Mouse (Mus musculus): Measurements from ENCODE around the gene Patl1. TPM values are rescaled to one million over a fixed set of nuclear protein-coding genes. Genes with fewer than 3 reads are reported as not detected.
"Not testable (repeated sequence)": the region's sequence is repeated elsewhere in the genome, so short reads cannot be mapped to it uniquely, and the experiment has no call there.

The Patl1 gene
- polyA plus RNA-seq, 1 experiment from 2014 or later: 25.9 TPM

- Histone ChIP-seq H3K9me3 (ENCODE audit: low read depth, low read length) (no peaks in the 10 kb centered on the region), H3K27me3 (ENCODE audit: insufficient read depth, low read length) (no peaks in the 10 kb centered on the region), H3K4me1 (ENCODE audit: insufficient read depth) (no peaks in the 10 kb centered on the region), H3K4me2 (no peak overlapping the region), H3K36me3 (ENCODE audit: insufficient read depth) (peaks cover 96% of the 10 kb centered on the region), H3K27ac (ENCODE audit: low read depth) (no peak overlapping the region), H3K9ac (no peak overlapping the region), H3K4me3 (ENCODE audit: low read depth, low read length) (no peak overlapping the region)
- ATAC-seq (ENCODE audit: insufficient read depth) (no peak), DNase-seq (no peak)
- TF ChIP-seq CTCF (IDR thresholded peaks at IDR 0.05; ENCODE audit: low read depth): no peak
- 87% methylated on average over 5 of the region's 5 CpGs for WGBS
Observed at GRCm38 (mm10) chr19:11977363-11977762, 65.2 kb downstream of the Patl1 start.

- DNase-seq (no peak), ATAC-seq (ENCODE audit: insufficient read depth) (no peak)
- WGBS: 80% methylated on average over 4 of the region's 4 CpGs
- Histone ChIP-seq H3K9me3 (ENCODE audit: low read depth, low read length) (no peaks in the 10 kb centered on the region), H3K4me1 (ENCODE audit: insufficient read depth) (no peaks in the 10 kb centered on the region), H3K4me2 (no peak overlapping the region), H3K9ac (no peak overlapping the region), H3K4me3 (ENCODE audit: low read depth, low read length) (no peak overlapping the region), H3K36me3 (ENCODE audit: insufficient read depth) (peaks cover 92% of the 10 kb centered on the region), H3K27me3 (ENCODE audit: insufficient read depth, low read length) (no peaks in the 10 kb centered on the region), H3K27ac (ENCODE audit: low read depth) (no peak overlapping the region)
- no peak for TF ChIP-seq CTCF (IDR thresholded peaks at IDR 0.05; ENCODE audit: low read depth)
Observed at GRCm38 (mm10) chr19:11980471-11980870, 68.3 kb downstream of the Patl1 start.

GRCm38 (mm10) chr19:11984614-11985013, 72.4 kb downstream of the Patl1 start:
- not testable (repeated sequence) for H3K4me3 ChIP-seq (ENCODE audit: low read depth, low read length); ATAC-seq (ENCODE audit: insufficient read depth); H3K9me3 ChIP-seq (ENCODE audit: low read depth, low read length); H3K4me2 ChIP-seq; H3K9ac ChIP-seq; H3K27me3 ChIP-seq (ENCODE audit: insufficient read depth, low read length); DNase-seq; H3K4me1 ChIP-seq (ENCODE audit: insufficient read depth); H3K27ac ChIP-seq (ENCODE audit: low read depth)
- 78% methylated on average over 5 of the region's 5 CpGs for WGBS
- peaks cover 91% of the 10 kb centered on the region for H3K36me3 ChIP-seq (ENCODE audit: insufficient read depth)

- no peaks in the 10 kb centered on the region for H3K4me1 ChIP-seq (ENCODE audit: insufficient read depth)
- H3K36me3 ChIP-seq (ENCODE audit: insufficient read depth): peaks cover 92% of the 10 kb centered on the region
- no peak overlapping the region for H3K27ac ChIP-seq (ENCODE audit: low read depth)
- DNase-seq: no peak
- no peak for TF ChIP-seq CTCF (IDR thresholded peaks at IDR 0.05; ENCODE audit: low read depth)
- ATAC-seq (ENCODE audit: insufficient read depth): no peak
- no peak overlapping the region for H3K4me2 ChIP-seq
- no peaks in the 10 kb centered on the region for H3K9me3 ChIP-seq (ENCODE audit: low read depth, low read length)
- 89% methylated on average over 3 of the region's 3 CpGs for WGBS
- no peak overlapping the region for H3K4me3 ChIP-seq (ENCODE audit: low read depth, low read length)
- H3K9ac ChIP-seq: no peak overlapping the region
- no peaks in the 10 kb centered on the region for H3K27me3 ChIP-seq (ENCODE audit: insufficient read depth, low read length)
Observed at GRCm38 (mm10) chr19:11987841-11988240, 75.6 kb downstream of the Patl1 start.

GRCm38 (mm10) chr19:11989334-11989733, 77.1 kb downstream of the Patl1 start:
- ATAC-seq (ENCODE audit: insufficient read depth) (no peak), DNase-seq (no peak)
- no peak overlapping the region for H3K4me2 ChIP-seq
- peaks cover 90% of the 10 kb centered on the region for H3K36me3 ChIP-seq (ENCODE audit: insufficient read depth)
- no peak overlapping the region for H3K27ac ChIP-seq (ENCODE audit: low read depth)
- no peak overlapping the region for H3K9ac ChIP-seq
- no peak for TF ChIP-seq CTCF (IDR thresholded peaks at IDR 0.05; ENCODE audit: low read depth)
- H3K9me3 ChIP-seq (ENCODE audit: low read depth, low read length): no peaks in the 10 kb centered on the region
- 93% methylated on average over 7 of the region's 7 CpGs for WGBS
- no peaks in the 10 kb centered on the region for H3K4me1 ChIP-seq (ENCODE audit: insufficient read depth)
- H3K27me3 ChIP-seq (ENCODE audit: insufficient read depth, low read length): no peaks in the 10 kb centered on the region
- no peak overlapping the region for H3K4me3 ChIP-seq (ENCODE audit: low read depth, low read length)

GRCm38 (mm10) chr19:11992034-11992433, 79.8 kb downstream of the Patl1 start:
- H3K36me3 ChIP-seq (ENCODE audit: insufficient read depth): peaks cover 77% of the 10 kb centered on the region
- no peak overlapping the region for H3K4me3 ChIP-seq (ENCODE audit: low read depth, low read length)
- H3K27me3 ChIP-seq (ENCODE audit: insufficient read depth, low read length): no peaks in the 10 kb centered on the region
- no peak overlapping the region for H3K9ac ChIP-seq
- TF ChIP-seq CTCF (IDR thresholded peaks at IDR 0.05; ENCODE audit: low read depth): no peak
- DNase-seq (no peak), ATAC-seq (ENCODE audit: insufficient read depth) (no peak)
- H3K27ac ChIP-seq (ENCODE audit: low read depth): no peak overlapping the region
- WGBS: 90% methylated on average over 9 of the region's 9 CpGs
- no peaks in the 10 kb centered on the region for H3K9me3 ChIP-seq (ENCODE audit: low read depth, low read length)
- no peak overlapping the region for H3K4me2 ChIP-seq
- H3K4me1 ChIP-seq (ENCODE audit: insufficient read depth): no peaks in the 10 kb centered on the region

GRCm38 (mm10) chr19:11992441-11993029, 80.3 kb downstream of the Patl1 start:
- ATAC-seq (ENCODE audit: insufficient read depth) (no peak), DNase-seq (no peak)
- Histone ChIP-seq H3K4me3 (ENCODE audit: low read depth, low read length) (no peak overlapping the region), H3K4me2 (no peak overlapping the region), H3K27ac (ENCODE audit: low read depth) (no peak overlapping the region), H3K27me3 (ENCODE audit: insufficient read depth, low read length) (no peaks in the 10 kb centered on the region), H3K9ac (no peak overlapping the region), H3K36me3 (ENCODE audit: insufficient read depth) (peaks cover 72% of the 10 kb centered on the region), H3K9me3 (ENCODE audit: low read depth, low read length) (no peaks in the 10 kb centered on the region), H3K4me1 (ENCODE audit: insufficient read depth) (no peaks in the 10 kb centered on the region)
- 87% methylated on average over 10 of the region's 10 CpGs for WGBS
- no peak for TF ChIP-seq CTCF (IDR thresholded peaks at IDR 0.05; ENCODE audit: low read depth)

Small RNA genes lying within 50 kb of the gene (microRNA-seq; reads per million reads assigned to microRNA genes)
- 4.8 reads per million, percentile 17 among the genes with 10 or more reads in this experiment for gene Mir6994 (ENCODE audit: borderline number of aligned reads)

Other genes with a start within 250 kb of the Patl1 start
- not detected in 2 replicates for gene Oosp1, start 221.2 kb upstream of the Patl1 start, polyA plus RNA-seq (2014; fragmentation: Nextera tagmentation; extraction: Ambion mirVana)
- not detected in 2 replicates for gene Oosp3, start 215.3 kb upstream of the Patl1 start, polyA plus RNA-seq (2014; fragmentation: Nextera tagmentation; extraction: Ambion mirVana)
- 0.28 and 0.46 TPM in 2 replicates for gene Gif, start 164.8 kb upstream of the Patl1 start, polyA plus RNA-seq (2014; fragmentation: Nextera tagmentation; extraction: Ambion mirVana)
- 51.0 and 56.9 TPM in 2 replicates for gene Mrpl16, start 142.0 kb upstream of the Patl1 start, polyA plus RNA-seq (2014; fragmentation: Nextera tagmentation; extraction: Ambion mirVana)
- gene Stx3, start 93.0 kb upstream of the Patl1 start, polyA plus RNA-seq (2014; fragmentation: Nextera tagmentation; extraction: Ambion mirVana): 17.2 and 19.1 TPM in 2 replicates
- gene Olfr1417, start 73.2 kb upstream of the Patl1 start, polyA plus RNA-seq (2014; fragmentation: Nextera tagmentation; extraction: Ambion mirVana): not detected in 2 replicates
- gene Olfr1418, start 51.3 kb upstream of the Patl1 start, polyA plus RNA-seq (2014; fragmentation: Nextera tagmentation; extraction: Ambion mirVana): not detected in 2 replicates
- gene Olfr1419, start 37.3 kb upstream of the Patl1 start, polyA plus RNA-seq (2014; fragmentation: Nextera tagmentation; extraction: Ambion mirVana): not detected in 2 replicates
- 0.05 TPM in 1 of 2 replicates, not detected in the other for gene Olfr1420, start 25.8 kb upstream of the Patl1 start, polyA plus RNA-seq (2014; fragmentation: Nextera tagmentation; extraction: Ambion mirVana)
- gene Osbp, start 53.5 kb downstream of the Patl1 start, polyA plus RNA-seq (2014; fragmentation: Nextera tagmentation; extraction: Ambion mirVana): 7.4 and 7.5 TPM in 2 replicates
- not detected in 2 replicates for gene Olfr1423, start 128.9 kb downstream of the Patl1 start, polyA plus RNA-seq (2014; fragmentation: Nextera tagmentation; extraction: Ambion mirVana)
- not detected in 2 replicates for gene Olfr1424, start 150.3 kb downstream of the Patl1 start, polyA plus RNA-seq (2014; fragmentation: Nextera tagmentation; extraction: Ambion mirVana)
- not detected in 2 replicates for gene Olfr1425, start 165.3 kb downstream of the Patl1 start, polyA plus RNA-seq (2014; fragmentation: Nextera tagmentation; extraction: Ambion mirVana)
- not detected in 2 replicates for gene Olfr1426, start 179.6 kb downstream of the Patl1 start, polyA plus RNA-seq (2014; fragmentation: Nextera tagmentation; extraction: Ambion mirVana)
- not detected in 2 replicates for gene Olfr1427, start 190.9 kb downstream of the Patl1 start, polyA plus RNA-seq (2014; fragmentation: Nextera tagmentation; extraction: Ambion mirVana)
- gene Olfr1428, start 203.5 kb downstream of the Patl1 start, polyA plus RNA-seq (2014; fragmentation: Nextera tagmentation; extraction: Ambion mirVana): not detected in 2 replicates
- gene Olfr76, start 210.8 kb downstream of the Patl1 start, polyA plus RNA-seq (2014; fragmentation: Nextera tagmentation; extraction: Ambion mirVana): not detected in 2 replicates